Mouse (Mus musculus) megakaryocyte, embryonic 14.5 days (primary cell): Measurements from ENCODE around the gene Borcs6. TPM values are rescaled to one million over a fixed set of nuclear protein-coding genes. Genes with fewer than 3 reads are reported as not detected.
"Not testable (repeated sequence)": the region's sequence is repeated elsewhere in the genome, so short reads cannot be mapped to it uniquely, and the experiment has no call there.

Source experiments
- H3K27me3 ChIP-seq: replicated peaks from 2 replicates; pipeline ENCODE3; 2012; ENCODE audit warnings: inconsistent platforms
- H3K36me3 ChIP-seq: replicated peaks from 2 replicates; pipeline ENCODE3; 2012; ENCODE audit warnings: low read length, inconsistent platforms, mixed read lengths
- H3K4me1 ChIP-seq: 2 replicates; pipeline ENCODE4 v1.6.1; 2012; ENCODE audit warnings: inconsistent platforms
- H3K4me3 ChIP-seq: replicated peaks from 2 replicates; pipeline ENCODE3; 2012; ENCODE audit warnings: moderate library complexity, mild to moderate bottlenecking, inconsistent platforms
- H3K9me3 ChIP-seq: 2 replicates; pipeline ENCODE4 v1.6.1; 2012; ENCODE audit warnings: inconsistent platforms
- FLI1 ChIP-seq: IDR thresholded peaks from 2 replicates; pipeline ENCODE4 v1.6.1; 2012; ENCODE audit warnings: low read length, inconsistent platforms, mixed read lengths
- GATA1 ChIP-seq: IDR thresholded peaks from 3 replicates; pipeline ENCODE4 v1.6.1; 2012; ENCODE audit warnings: mixed read lengths, low read length, inconsistent platforms, borderline replicate concordance
- polyA plus RNA-seq: library from polyadenylated mRNA; stranded (reverse); fragments of >175 nt; gene quantifications from 2 replicates; pipeline ENCODE4 v1.2.3, GENCODE M21; 2012; ENCODE audit warnings: low replicate concordance; ENCODE audit not compliant: insufficient read depth

The Borcs6 gene
- polyA plus RNA-seq = 60.9 and 88.1 TPM in 2 replicates

DNA sequence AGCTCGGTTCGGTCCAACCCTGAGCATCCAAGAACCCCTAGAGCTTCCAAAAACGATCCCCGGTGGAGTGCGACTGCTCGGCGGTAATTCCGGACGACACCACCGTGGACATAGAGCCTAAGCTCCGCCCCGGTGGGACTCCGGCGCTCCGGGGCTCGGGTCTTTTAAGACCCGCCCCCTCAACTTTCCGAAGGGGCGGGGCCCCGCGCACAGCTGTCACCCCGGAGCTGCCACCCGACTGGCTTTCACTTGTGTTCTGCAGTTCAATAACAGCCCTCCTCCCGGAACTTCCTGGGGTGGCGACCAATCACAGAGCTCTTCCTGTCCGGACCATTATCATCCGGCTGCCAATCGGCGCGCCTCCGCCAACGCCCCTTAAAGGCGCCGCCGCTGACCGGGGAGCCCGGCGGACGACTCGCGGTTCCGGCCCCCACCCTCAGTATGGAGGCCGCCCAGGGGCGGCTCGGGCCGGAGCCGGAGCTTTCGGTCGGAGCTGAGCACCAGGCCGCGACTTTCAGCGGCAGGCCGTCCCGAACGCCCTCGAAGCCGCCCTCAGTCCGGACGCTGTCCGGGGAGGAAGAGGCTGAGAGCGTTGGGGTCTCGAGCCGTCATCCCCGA lies at the start of gene Borcs6:
Gene Borcs6 (plus strand): TSS at position 361 of the 618 bp plus-strand sequence.
- no peaks in the 10 kb centered on the region for H3K27me3 ChIP-seq
- no peaks in the 10 kb centered on the region for H3K9me3 ChIP-seq
- TF ChIP-seq FLI1 (no peak), GATA1 (no peak)
- peaks cover 50% of the 10 kb centered on the region for H3K4me1 ChIP-seq
- H3K4me3 ChIP-seq = peak within 1 kb of the TSS; percentile 93
- H3K36me3 ChIP-seq = peaks cover 4% of the 10 kb centered on the region

GRCm38 (mm10) chr11:69010400-69011323 lies 48.9 kb upstream of the Borcs6 start:
- TF ChIP-seq GATA1 (no peak), FLI1 (no peak)
- Histone ChIP-seq H3K9me3 (no peaks in the 10 kb centered on the region), H3K4me3 (no peak overlapping the region), H3K36me3 (no peaks in the 10 kb centered on the region), H3K4me1 (peaks cover 43% of the 10 kb centered on the region), H3K27me3 (no peaks in the 10 kb centered on the region)

- not testable (repeated sequence) for H3K9me3 ChIP-seq, H3K36me3 ChIP-seq, H3K27me3 ChIP-seq
- H3K4me1 ChIP-seq = peaks cover 47% of the 10 kb centered on the region
- H3K4me3 ChIP-seq = peak overlapping the region; percentile 92
Observed at GRCm38 (mm10) chr11:69011445-69011844, 48.1 kb upstream of the Borcs6 start.

GRCm38 (mm10) chr11:69012071-69012601 lies 47.4 kb upstream of the Borcs6 start:
- H3K4me1 ChIP-seq = peaks cover 47% of the 10 kb centered on the region
- H3K36me3 ChIP-seq = no peaks in the 10 kb centered on the region
- TF ChIP-seq GATA1 = no peak
- TF ChIP-seq FLI1 = no peak
- no peaks in the 10 kb centered on the region for H3K9me3 ChIP-seq
- peak overlapping the region; percentile 92 for H3K4me3 ChIP-seq
- no peaks in the 10 kb centered on the region for H3K27me3 ChIP-seq

DNA sequence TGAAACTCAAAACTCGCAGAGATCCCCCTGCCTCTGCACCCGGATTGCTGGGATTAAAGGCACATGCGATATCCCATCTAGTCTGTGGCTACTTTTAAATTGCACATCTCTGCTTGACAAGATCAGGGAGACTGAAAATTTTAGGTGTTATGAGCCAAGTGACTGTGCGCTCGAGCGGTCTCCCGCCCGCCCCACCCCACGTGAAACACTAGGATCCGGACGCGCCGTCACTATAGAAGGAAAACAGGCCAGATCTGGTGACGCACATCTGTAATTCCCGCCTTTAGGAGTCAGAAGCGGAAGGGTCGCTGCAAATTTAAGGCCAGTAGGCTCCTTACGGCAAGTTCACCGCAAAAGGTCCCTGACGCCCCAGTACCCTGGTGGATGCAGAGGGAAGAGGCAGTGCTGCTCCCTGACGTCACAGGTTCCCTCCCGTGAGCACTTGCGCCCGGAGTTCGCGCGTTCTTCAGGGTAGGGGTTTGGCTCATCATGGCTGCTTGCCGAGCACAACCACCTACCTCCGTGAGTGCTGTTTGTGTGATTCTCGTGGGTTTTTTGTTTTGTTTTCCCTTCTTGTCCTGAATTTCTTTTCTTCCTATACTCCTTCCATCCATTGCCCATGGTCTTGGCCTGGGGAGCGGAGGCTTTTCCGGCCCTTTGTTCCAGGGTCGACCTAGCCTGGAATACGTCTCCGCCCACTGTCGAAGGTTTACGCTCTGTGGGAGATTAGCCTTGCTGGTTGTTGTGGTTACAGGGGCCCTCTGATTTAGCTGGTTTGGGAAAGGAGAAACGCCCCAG lies 43.7 kb upstream of the Borcs6 start, which contains the start of gene Ctc1:
Gene Ctc1 (plus strand): TSS at position 268 of the 798 bp plus-strand sequence.
- peak within 1 kb of the TSS; percentile 96 for H3K4me3 ChIP-seq
- TF ChIP-seq FLI1 = no peak
- TF ChIP-seq GATA1 = no peak
- peaks cover 2% of the 10 kb centered on the region for H3K36me3 ChIP-seq
- H3K4me1 ChIP-seq = peaks cover 45% of the 10 kb centered on the region
- no peaks in the 10 kb centered on the region for H3K9me3 ChIP-seq
- no peaks in the 10 kb centered on the region for H3K27me3 ChIP-seq

DNA sequence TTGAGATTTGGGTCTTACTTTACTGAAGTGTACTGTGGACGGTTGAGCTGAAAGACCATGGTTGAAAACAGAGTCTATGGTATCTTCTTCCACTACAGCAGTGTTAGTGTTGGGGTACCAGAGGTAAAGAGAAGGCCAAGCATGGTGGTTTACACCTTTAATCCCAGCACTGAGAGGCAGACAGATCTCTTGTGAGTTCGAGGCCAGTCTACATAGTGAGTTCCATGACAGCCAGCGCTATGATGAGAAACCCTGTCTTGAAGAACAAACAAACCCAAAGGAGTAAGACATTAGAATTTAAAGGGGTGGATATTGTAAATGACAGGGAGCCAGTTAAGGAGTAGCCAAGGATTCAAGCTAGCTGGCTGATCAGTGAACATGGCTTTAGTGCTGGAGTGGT lies 42.8 kb upstream of the Borcs6 start:
- Histone ChIP-seq H3K27me3 (no peaks in the 10 kb centered on the region), H3K4me1 (peaks cover 36% of the 10 kb centered on the region), H3K9me3 (no peaks in the 10 kb centered on the region), H3K36me3 (peaks cover 10% of the 10 kb centered on the region), H3K4me3 (peak overlapping the region; percentile 96)
- TF ChIP-seq FLI1 = no peak
- TF ChIP-seq GATA1 = no peak

DNA sequence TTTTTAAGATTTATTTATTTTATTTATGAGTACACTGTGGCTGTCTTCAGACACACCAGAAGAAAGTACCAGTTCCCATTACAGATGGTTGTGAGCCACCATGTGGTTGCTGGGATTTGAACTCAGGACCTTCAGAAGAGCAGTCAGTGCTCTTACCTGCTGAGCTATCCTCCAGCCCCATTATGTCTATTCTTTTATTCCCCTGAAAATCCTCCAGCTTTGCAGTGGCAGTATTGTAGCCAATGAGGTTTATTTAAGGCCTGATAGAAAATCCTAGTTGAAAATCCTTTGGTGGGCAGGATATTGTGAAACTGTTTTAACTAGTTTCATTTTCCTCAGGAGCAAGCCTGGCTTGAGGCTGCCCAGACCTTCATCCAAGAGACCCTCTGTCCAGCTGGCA lies 38.8 kb upstream of the Borcs6 start:
- Histone ChIP-seq H3K4me3 (no peak overlapping the region), H3K9me3 (no peaks in the 10 kb centered on the region), H3K4me1 (peaks cover 23% of the 10 kb centered on the region), H3K36me3 (peaks cover 50% of the 10 kb centered on the region), H3K27me3 (no peaks in the 10 kb centered on the region)
- TF ChIP-seq FLI1 (no peak), GATA1 (no peak)

GRCm38 (mm10) chr11:69026562-69026961 lies 33.0 kb upstream of the Borcs6 start:
- H3K4me1 ChIP-seq = peaks cover 8% of the 10 kb centered on the region; the same call in 1 of the 2 replicates
- no peaks in the 10 kb centered on the region for H3K27me3 ChIP-seq
- H3K9me3 ChIP-seq = no peaks in the 10 kb centered on the region
- H3K36me3 ChIP-seq = peaks cover 100% of the 10 kb centered on the region
- no peak for TF ChIP-seq GATA1
- TF ChIP-seq FLI1 = no peak
- H3K4me3 ChIP-seq = no peak overlapping the region

DNA sequence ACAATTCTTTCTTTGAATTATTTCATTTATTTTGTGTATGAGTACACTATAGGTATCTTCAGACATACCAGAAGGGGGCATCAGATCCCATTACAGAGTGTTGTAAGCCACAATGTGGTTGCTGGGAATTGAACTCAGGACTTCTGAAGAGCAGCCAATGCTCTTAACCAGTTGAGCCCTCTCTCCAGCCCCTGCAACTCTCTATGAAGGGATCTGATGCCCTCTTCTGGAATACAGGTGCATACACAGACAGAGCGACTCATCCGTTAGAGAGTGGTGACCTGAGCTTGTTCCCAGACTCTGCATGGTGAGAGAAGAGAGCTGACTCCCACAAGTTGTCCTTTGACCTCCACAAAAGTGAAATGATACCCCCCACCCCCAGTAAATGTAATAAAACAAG lies 30.7 kb upstream of the Borcs6 start:
- H3K36me3 ChIP-seq = peaks cover 98% of the 10 kb centered on the region
- no peak overlapping the region for H3K4me3 ChIP-seq
- TF ChIP-seq FLI1 (no peak), GATA1 (no peak)
- H3K9me3 ChIP-seq = no peaks in the 10 kb centered on the region
- no peaks in the 10 kb centered on the region for H3K27me3 ChIP-seq
- peaks cover 11% of the 10 kb centered on the region; the same call in 1 of the 2 replicates for H3K4me1 ChIP-seq
